Mouse (Mus musculus): ENCODE measurements around the gene Ift81. TPM values are rescaled to one million over a fixed set of nuclear protein-coding genes. Genes with fewer than 3 reads are reported as not detected.

Gene Ift81
- polyA plus RNA-seq, 1 experiment from 2014 or later = 35.6 TPM

DNA sequence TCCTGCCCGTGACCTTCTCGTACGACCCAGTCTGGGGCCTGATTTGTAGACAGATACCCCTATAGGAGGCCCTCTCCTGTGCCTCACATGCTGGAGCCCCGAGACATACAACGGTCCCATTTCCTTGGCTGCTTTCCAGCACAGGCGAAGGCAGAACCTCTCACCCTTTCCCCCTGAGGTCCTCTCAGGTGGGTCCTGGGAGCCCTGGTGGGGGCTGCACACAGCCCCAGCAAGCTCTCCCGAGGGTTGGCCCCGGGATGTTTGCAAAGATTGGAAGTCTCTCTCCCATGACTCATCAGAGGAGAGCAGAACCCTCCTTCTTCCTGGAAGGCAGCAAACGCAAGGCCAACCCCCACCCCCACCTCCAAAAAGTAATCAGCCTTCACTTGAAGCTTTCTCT is 102.9 kb downstream of the Ift81 start:
- H3K27ac ChIP-seq = peak overlapping the region; percentile 19; the same call in 1 of the 2 replicates
- H3K4me1 ChIP-seq = peaks cover 33% of the 10 kb centered on the region
- H3K4me3 ChIP-seq = no peak overlapping the region
- no peak overlapping the region for H3K9ac ChIP-seq
- no peak overlapping the region for H3K4me2 ChIP-seq
- H3K27me3 ChIP-seq = no peaks in the 10 kb centered on the region
- whole genome bisulfite sequencing = 29% methylated on average over 9 of the region's 9 CpGs
- no peaks in the 10 kb centered on the region for H3K36me3 ChIP-seq
- no peaks in the 10 kb centered on the region for H3K9me3 ChIP-seq
- ATAC-seq (ENCODE audit: insufficient number of reproducible peaks, low FRiP score, low TSS enrichment, low read depth) = no peak

DNA sequence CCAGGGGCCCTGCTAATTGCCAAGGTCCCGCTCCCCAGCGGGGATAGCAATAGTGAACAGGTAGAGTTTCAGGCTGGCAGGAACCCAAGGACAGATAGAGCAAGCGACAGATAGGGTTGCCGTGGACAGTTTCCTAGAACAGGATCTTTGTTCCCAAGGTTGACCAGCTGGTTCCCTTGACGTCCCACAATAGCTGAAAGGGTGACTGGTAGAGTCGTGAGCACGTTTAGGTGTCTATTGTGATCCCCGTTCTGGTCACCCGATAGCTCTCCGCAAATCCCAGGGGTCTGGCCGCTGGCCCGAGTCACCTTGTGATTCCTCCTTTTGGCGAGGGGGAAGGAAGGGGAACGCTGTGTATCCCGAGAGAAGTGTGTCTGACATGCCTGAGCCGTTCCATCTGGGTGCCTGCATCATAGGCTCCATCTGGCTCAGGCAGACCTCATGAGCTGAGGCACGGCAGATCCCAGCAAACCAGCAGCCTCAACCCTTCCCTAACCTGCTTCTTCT is 103.6 kb downstream of the Ift81 start:
- ATAC-seq (ENCODE audit: insufficient number of reproducible peaks, low FRiP score, low TSS enrichment, low read depth) = no peak
- Histone ChIP-seq H3K9ac (no peak overlapping the region), H3K4me1 (peaks cover 31% of the 10 kb centered on the region), H3K9me3 (no peaks in the 10 kb centered on the region), H3K4me3 (no peak overlapping the region), H3K27me3 (no peaks in the 10 kb centered on the region), H3K36me3 (no peaks in the 10 kb centered on the region), H3K4me2 (no peak overlapping the region), H3K27ac (0 out of 2 replicates have a peak overlapping the region, but pooled peaks have one; percentile 19)
- 70% methylated on average over 17 of the region's 17 CpGs for whole genome bisulfite sequencing

DNA sequence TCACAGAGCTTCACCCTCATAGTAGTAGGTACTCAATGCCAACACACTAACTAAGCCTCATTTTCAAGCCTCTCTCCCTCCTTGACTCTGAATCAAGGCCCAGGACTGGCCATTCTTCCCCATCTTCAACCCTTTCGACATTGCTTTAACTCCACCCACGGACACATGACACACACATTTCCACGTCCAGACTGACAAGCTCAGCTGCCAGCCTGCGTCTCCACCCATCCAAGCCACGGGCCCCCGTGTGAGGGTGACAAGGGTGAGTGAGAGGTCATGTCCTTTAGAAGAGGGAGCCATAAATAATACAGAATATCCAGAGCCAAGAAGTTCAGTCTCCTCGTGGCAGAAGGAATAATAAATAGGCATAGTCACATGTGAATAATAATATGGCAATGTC is 104.7 kb downstream of the Ift81 start:
- H3K4me2 ChIP-seq = no peak overlapping the region
- H3K36me3 ChIP-seq = no peaks in the 10 kb centered on the region
- no peak overlapping the region for H3K4me3 ChIP-seq
- H3K9ac ChIP-seq = no peak overlapping the region
- no peak for ATAC-seq (ENCODE audit: insufficient number of reproducible peaks, low FRiP score, low TSS enrichment, low read depth)
- H3K4me1 ChIP-seq = peaks cover 31% of the 10 kb centered on the region
- 36% methylated on average over 7 of the region's 7 CpGs for WGBS
- no peaks in the 10 kb centered on the region for H3K27me3 ChIP-seq
- no peaks in the 10 kb centered on the region for H3K9me3 ChIP-seq
- no peak overlapping the region for H3K27ac ChIP-seq

DNA sequence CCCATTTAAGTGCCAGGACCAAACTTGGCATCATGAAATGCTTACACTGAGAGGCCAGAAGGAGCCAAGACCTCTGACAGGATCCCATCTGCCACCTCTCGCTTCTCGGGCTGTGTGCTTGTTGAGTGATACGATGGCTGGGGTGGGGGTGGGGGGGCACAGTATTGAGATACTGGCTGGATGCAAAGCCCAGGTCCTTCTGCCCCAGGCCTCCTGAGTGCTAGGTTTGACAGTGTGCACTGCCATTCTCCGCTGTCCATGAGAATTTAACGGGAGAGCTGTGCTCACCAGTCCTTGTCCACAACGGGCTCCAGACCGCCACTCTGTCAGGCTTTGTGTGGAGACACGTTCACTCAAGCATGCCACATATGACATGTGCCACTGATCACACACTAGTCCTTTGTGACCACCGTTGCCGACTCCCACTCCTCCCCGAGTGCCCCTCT is 105.4 kb downstream of the Ift81 start:
- Histone ChIP-seq H3K36me3 (no peaks in the 10 kb centered on the region), H3K27me3 (no peaks in the 10 kb centered on the region), H3K4me2 (no peak overlapping the region), H3K9me3 (no peaks in the 10 kb centered on the region), H3K9ac (no peak overlapping the region), H3K27ac (no peak overlapping the region), H3K4me3 (no peak overlapping the region), H3K4me1 (peaks cover 24% of the 10 kb centered on the region)
- 92% methylated on average over 11 of the region's 11 CpGs for WGBS
- ATAC-seq (ENCODE audit: insufficient number of reproducible peaks, low FRiP score, low TSS enrichment, low read depth) = no peak

DNA sequence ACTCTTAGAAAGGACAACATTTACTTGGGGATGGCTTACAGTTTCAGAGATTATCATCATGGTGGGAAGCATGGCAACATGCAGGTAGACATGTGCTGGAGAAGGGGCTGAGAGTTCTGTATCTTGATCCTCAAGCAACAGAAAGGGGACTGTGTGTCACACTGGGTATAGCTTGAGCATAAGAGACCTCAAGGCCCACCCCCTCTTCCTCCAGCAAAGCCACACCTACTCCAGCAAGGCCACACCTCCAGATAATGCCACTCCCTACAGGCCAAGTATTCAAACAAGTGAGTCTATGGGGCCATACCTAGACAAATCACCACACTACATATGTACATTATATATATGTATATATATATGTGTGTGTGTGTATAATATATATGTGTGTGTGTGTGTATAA is 106.9 kb downstream of the Ift81 start:
- no peaks in the 10 kb centered on the region for H3K36me3 ChIP-seq
- no peaks in the 10 kb centered on the region for H3K27me3 ChIP-seq
- no peak for ATAC-seq (ENCODE audit: insufficient number of reproducible peaks, low FRiP score, low TSS enrichment, low read depth)

DNA sequence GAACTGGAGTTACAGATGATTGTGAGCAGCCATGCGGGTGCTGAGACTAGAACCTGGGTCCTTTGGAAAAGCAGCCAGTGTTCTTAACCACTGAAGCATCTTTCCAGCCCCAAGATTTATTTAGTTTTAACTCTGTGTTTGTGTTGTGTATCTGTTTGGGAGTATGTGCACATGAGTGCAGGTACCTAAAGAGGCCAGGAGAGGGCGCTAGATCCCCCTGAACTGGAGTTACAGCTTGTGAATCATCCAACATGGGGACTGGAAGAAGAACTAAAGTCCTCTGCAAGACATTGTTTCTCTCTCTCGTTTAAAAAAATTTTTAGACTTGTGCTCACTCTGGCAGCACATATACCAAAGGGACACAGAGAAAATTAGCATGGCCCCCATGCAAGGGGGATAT is 107.9 kb downstream of the Ift81 start:
- Histone ChIP-seq H3K4me1 (peaks cover 25% of the 10 kb centered on the region), H3K27ac (no peak overlapping the region), H3K9me3 (no peaks in the 10 kb centered on the region), H3K4me3 (no peak overlapping the region), H3K27me3 (no peaks in the 10 kb centered on the region), H3K4me2 (no peak overlapping the region), H3K9ac (no peak overlapping the region), H3K36me3 (no peaks in the 10 kb centered on the region)
- WGBS = 85% methylated on average over 3 of the region's 3 CpGs
- no peak for ATAC-seq (ENCODE audit: insufficient number of reproducible peaks, low FRiP score, low TSS enrichment, low read depth)

More for the DNA sequence above, 106.9 kb downstream of the Ift81 start:
- Histone ChIP-seq H3K4me1 (peaks cover 33% of the 10 kb centered on the region), H3K9ac (no peak overlapping the region), H3K9me3 (no peaks in the 10 kb centered on the region), H3K4me2 (no peak overlapping the region), H3K27ac (no peak overlapping the region), H3K4me3 (no peak overlapping the region)

DNA sequence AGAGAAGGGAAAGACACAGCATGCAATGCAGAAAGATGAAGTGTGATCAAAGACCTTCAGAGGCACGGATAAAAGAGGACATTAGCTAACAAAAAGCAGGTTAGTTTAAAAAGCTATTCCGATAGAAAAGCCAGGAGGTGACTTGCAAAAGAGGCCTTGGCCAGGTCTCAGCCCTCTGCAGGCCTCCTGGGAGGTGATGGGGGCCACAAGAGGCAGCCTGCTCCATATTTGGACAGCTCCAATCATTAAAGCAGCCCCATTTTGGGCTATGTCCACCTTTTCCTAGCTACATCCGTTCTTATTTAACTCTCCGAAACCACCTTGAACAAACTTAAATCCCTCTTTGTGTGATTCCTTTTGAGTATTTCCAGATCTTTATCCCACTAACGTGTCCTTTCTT is 108.8 kb downstream of the Ift81 start:
- peaks cover 16% of the 10 kb centered on the region for H3K4me1 ChIP-seq
- H3K4me3 ChIP-seq = no peak overlapping the region
- no peaks in the 10 kb centered on the region for H3K36me3 ChIP-seq
- no peaks in the 10 kb centered on the region for H3K27me3 ChIP-seq
- no peaks in the 10 kb centered on the region for H3K9me3 ChIP-seq
- 56% methylated on average over 5 of the region's 5 CpGs for WGBS
- no peak overlapping the region for H3K4me2 ChIP-seq
- H3K27ac ChIP-seq = no peak overlapping the region
- no peak overlapping the region for H3K9ac ChIP-seq
- ATAC-seq (ENCODE audit: insufficient number of reproducible peaks, low FRiP score, low TSS enrichment, low read depth) = no peak

DNA sequence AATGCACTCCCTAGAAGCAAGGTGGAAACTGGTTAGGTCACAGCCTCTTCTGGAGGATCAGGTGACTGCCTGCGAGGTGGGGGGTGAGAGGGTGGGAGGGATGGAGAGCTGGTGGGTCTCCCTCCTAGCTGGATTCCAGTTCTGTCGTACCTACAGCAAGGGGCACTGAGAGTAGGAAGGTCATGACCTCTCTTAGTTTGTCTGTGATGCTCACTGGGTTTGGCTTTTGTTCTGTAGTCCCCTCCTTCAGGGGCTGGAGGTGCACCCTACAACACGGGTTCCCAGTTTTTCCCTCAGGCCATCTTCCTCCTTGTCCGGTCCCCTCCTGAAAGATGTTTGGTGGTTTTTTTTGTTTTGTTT is 110.6 kb downstream of the Ift81 start:
- Histone ChIP-seq H3K4me2 (no peak overlapping the region), H3K4me3 (no peak overlapping the region), H3K4me1 (peaks cover 20% of the 10 kb centered on the region), H3K27me3 (no peaks in the 10 kb centered on the region), H3K27ac (no peak overlapping the region), H3K36me3 (no peaks in the 10 kb centered on the region), H3K9ac (no peak overlapping the region), H3K9me3 (no peaks in the 10 kb centered on the region)
- ATAC-seq (ENCODE audit: insufficient number of reproducible peaks, low FRiP score, low TSS enrichment, low read depth) = no peak
- WGBS = 33% methylated on average over 4 of the region's 4 CpGs

DNA sequence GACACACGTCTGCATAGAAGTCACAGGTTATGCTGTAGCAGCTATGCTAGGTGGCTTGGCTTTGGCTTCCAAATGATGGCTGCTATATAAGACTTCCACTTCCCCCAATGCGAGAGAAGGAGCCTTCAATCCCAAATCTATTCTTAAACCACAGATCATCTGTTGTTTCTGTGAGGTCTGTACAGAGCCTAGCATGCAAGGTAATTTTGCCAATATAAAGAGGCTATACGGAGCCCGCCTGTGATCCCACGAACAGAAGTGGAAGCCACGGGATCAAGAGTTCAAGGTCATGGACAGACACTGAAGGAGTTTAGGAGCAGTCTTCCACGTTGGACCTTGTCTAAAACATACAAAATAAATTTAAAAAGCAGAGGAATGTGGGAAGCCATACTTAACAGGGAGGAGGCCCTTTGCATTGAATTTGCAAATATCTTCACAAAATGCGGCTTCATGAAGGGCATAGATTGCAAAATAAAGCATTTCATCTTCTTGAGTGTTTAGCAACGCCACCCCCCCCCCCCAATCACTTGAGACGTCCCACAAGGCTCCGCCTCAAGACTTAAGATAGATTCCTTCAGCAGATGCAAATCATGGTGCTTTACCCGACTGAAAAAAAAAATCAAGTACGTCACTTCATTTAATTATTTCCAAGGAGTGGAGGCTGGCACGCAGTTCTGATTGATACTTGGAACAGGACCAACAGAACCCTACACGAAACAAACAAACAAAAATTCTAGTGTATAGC is 111.1 kb downstream of the Ift81 start:
- 37% methylated on average over 15 of the region's 15 CpGs for WGBS
- H3K9me3 ChIP-seq = no peaks in the 10 kb centered on the region
- peak overlapping the region; percentile 82 for H3K4me3 ChIP-seq
- peak overlapping the region; percentile 86 for H3K4me2 ChIP-seq
- H3K27ac ChIP-seq = peak overlapping the region; percentile 91
- H3K9ac ChIP-seq = peak overlapping the region; percentile 79
- peaks cover 23% of the 10 kb centered on the region for H3K4me1 ChIP-seq
- H3K27me3 ChIP-seq = no peaks in the 10 kb centered on the region
- H3K36me3 ChIP-seq = no peaks in the 10 kb centered on the region; the same call in 1 of the 2 replicates
- no peak for ATAC-seq (ENCODE audit: insufficient number of reproducible peaks, low FRiP score, low TSS enrichment, low read depth)

DNA sequence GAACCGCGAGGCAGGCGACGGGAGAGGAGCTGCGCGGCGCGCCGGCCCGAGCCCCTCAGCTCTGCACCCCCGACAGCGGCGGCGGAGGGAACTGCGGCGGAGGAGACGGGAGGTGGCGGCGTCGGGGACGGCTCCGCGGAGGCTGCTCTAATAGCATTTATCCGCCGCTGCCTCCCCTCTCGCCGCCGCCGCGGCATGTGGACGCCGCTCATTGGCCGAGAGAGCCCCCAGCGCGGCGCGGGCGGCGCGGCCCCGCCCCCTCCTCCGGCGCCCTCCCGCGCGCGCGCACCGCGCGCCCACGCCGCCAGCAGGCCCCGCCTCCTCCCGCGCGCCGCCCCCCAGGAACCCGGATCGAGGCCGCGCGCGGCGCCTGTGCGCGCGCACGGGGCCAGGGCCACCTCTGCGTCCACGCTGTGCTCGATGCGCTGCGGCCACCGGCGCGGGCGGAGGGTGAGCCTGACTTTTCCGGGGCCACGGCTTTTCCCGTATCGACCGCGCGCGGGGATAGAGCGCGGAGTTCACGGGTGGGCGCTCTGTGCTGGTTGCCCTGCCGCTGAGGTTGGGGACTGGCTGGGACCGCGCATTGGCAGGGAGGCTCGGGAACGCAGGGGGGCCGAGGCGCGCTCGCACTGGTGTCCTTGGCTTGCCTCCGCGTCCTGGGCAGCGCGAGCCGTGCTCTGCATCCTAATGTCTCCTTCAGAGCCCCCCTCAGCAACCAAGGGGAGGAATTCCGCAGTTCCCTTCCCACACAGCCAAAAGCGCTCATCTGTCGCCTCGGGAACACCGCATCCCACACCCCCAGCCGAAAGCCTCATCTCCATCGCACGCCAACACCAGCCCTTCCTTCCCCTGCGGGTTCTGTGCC is 112.0 kb downstream of the Ift81 start, which contains the start of gene Atp2a2:
Gene Atp2a2 (minus strand): TSS at position 149 of the 865 bp plus-strand sequence.
- Histone ChIP-seq H3K27ac (peak within 1 kb of the TSS; percentile 99), H3K4me1 (peaks cover 26% of the 10 kb centered on the region), H3K36me3 (peaks cover 4% of the 10 kb centered on the region; the same call in 1 of the 2 replicates), H3K9me3 (no peaks in the 10 kb centered on the region), H3K27me3 (no peaks in the 10 kb centered on the region), H3K4me3 (peak within 1 kb of the TSS; percentile 82), H3K4me2 (peak within 1 kb of the TSS; percentile 86), H3K9ac (peak within 1 kb of the TSS; percentile 90)
- WGBS = under 1% methylated on average over 73 of the region's 113 CpGs
- ATAC-seq (ENCODE audit: insufficient number of reproducible peaks, low FRiP score, low TSS enrichment, low read depth) = peak; percentile 93

DNA sequence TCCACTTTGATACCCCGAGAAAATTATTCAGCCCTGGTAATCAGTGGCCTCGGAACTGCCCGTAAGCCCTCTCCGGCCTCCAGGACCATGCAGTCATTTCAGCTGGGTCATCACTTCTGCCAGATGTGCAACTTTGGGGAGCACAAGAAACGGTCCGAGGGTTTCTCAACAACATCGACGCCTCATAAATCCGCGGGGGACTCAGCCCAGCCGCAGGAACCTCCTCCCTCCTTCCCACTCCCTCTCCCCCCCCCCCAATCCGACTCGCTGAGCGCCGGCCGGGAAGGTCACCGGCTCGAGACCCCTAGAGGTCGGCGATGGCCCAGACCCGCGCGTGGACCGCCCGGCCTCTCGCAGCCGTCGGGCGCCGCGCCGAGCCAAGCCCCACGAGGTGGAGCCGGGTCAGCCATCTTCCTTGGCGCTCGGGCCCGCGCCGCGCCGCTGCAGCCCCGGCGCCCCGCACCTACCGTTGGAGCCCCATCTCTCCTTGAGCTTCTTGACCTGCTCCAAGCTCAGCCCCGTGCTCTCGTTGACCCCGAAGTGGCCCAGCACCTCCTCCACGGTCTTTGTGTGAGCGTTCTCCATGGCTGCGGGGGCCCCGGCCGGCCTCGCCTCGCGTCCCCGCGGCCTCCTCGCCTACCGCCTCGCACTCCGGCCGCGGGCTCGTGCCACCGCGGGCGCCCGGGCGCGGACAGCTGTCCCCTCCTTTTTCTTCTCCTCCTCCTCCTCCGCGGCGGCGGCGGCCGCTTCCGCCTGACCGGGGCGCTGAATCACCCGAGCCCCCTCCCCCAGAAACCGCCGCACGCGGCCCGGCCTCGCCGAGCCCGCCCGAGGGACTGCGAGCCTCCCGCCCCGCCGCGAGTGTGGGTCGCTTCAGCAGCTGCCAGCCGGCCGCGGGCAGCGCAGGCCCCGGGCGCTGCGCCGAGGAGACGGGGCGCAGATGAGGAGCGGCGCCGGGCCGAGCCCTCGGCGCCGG is 112.9 kb downstream of the Ift81 start:
- H3K27me3 ChIP-seq = no peaks in the 10 kb centered on the region
- no peaks in the 10 kb centered on the region for H3K9me3 ChIP-seq
- H3K9ac ChIP-seq = peak overlapping the region; percentile 90
- H3K4me2 ChIP-seq = peak overlapping the region; percentile 44
- peak overlapping the region; percentile 82 for H3K4me3 ChIP-seq
- peak; percentile 27 for ATAC-seq (ENCODE audit: insufficient number of reproducible peaks, low FRiP score, low TSS enrichment, low read depth)
- H3K36me3 ChIP-seq = peaks cover 9% of the 10 kb centered on the region
- WGBS = under 1% methylated on average over 109 of the region's 113 CpGs
- peak overlapping the region; percentile 99 for H3K27ac ChIP-seq
- peaks cover 26% of the 10 kb centered on the region for H3K4me1 ChIP-seq

All from limb, embryonic 15.5 days (tissue).